Mouse (Mus musculus): ENCODE measurements around the gene H2-Eb2. TPM values are rescaled to one million over a fixed set of nuclear protein-coding genes. Genes with fewer than 3 reads are reported as not detected.

H2-Eb2 gene
- total and polyA plus RNA-seq, 2 experiments from 2014 or later, result not detected

DNA sequence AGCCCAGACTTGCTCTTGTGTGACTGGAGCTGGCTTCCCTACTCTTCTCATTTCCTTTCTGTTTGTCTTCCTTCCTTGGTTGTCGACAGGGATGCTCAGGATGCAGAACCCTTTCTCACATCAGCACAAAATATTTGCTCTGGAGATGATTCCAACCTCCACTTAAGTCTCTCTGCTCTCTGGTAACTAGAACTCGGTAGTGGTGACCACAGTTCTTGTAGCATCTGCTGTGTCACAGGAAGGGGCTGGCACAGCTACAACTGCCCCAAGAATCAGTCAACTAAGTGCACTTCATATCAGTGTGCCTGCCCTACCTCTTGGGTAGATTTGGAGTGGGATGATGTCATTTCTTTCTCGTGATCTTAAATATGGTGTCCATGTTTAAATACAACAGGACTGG is 20.6 kb downstream of the H2-Eb2 start:
- DNase-seq (ENCODE audit: low spot score), result no peak
- Histone ChIP-seq H3K9me3 (replicated peaks; ENCODE audit: control insufficient read depth, low read length) (no peaks in the 10 kb centered on the region), H3K4me1 (ENCODE audit: control insufficient read depth, insufficient read depth) (no peaks in the 10 kb centered on the region), H3K27me3 (ENCODE audit: control insufficient read depth, insufficient read depth, low read length) (peaks cover 5% of the 10 kb centered on the region; the same call in 1 of the 2 replicates), H3K27ac (ENCODE audit: low read depth) (no peak overlapping the region), H3K9ac (replicated peaks; ENCODE audit: low read depth, low read length) (no peak overlapping the region), H3K36me3 (replicated peaks; ENCODE audit: control insufficient read depth, insufficient read depth, low read length) (no peaks in the 10 kb centered on the region), H3K4me3 (ENCODE audit: low read depth, low read length) (no peak overlapping the region), H3K4me2 (ENCODE audit: low read depth, low read length) (no peak overlapping the region)
- WGBS, result 61% methylated on average over 3 of the region's 3 CpGs
- TF ChIP-seq EP300 (IDR thresholded peaks at IDR 0.05; ENCODE audit: low read depth) (no peak), CTCF (IDR thresholded peaks at IDR 0.05; ENCODE audit: low read depth) (no peak)
- ATAC-seq (ENCODE audit: insufficient read depth, low read depth), result no peak

DNA sequence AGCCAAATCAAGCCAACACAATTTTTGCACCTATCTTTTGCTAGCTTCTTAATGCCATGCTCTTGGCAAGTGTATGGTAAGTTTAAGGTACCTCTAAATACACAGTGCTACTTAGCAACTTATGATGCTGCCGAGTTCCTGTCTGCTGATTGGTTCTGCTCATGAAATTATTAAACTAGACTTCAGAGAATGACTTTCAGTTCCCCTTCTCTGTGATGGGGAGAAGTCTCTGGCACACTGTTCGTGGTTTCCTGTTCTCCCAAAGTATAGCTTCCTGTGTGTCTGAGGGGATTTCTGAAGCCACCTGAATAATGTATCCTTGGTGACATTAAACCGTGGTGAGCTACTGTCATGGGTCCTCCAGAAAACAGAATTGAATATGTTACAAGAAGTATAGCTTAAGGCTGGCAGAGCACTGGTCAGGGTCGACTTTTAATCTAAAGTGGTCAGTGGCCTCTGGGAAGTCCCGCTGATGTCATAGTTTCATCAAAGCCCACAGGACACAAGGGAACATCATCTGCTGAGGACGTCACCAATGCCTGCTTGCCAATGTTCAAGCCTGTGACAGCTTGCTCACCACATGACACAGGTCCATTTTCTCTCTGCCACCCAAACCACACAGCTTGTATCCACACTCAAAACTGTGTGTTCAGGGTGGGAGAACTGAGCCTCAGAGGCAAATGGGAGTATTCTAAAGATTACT is 22.3 kb downstream of the H2-Eb2 start:
- no peak for DNase-seq (ENCODE audit: low spot score)
- WGBS, result 49% methylated on average over 6 of the region's 6 CpGs
- no peak for ATAC-seq (ENCODE audit: insufficient read depth, low read depth)

DNA sequence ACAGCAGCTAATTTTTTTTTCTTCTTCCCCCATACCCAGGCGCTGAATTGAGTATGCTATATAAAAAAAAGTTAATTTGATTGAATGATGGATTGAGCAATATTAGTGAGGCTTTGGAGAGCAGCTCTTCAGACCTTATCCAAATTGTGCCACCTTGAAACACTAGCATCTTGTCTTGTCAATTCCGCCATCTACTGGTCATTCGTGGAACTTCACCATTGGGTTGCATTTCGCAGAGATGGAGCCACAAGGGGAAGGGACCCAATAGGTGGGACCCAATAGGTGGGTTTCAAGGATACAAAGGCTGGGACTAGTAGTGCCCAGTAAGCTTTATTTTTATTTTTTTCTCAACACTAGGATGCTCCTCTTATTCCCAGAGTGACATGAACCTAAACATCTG is 24.0 kb downstream of the H2-Eb2 start:
- ATAC-seq (ENCODE audit: insufficient read depth, low read depth), result no peak
- Histone ChIP-seq H3K4me3 (ENCODE audit: low read depth, low read length) (no peak overlapping the region), H3K27ac (ENCODE audit: low read depth) (no peak overlapping the region), H3K4me2 (ENCODE audit: low read depth, low read length) (no peak overlapping the region), H3K9me3 (replicated peaks; ENCODE audit: control insufficient read depth, low read length) (no peaks in the 10 kb centered on the region), H3K4me1 (ENCODE audit: control insufficient read depth, insufficient read depth) (no peaks in the 10 kb centered on the region), H3K36me3 (replicated peaks; ENCODE audit: control insufficient read depth, insufficient read depth, low read length) (no peaks in the 10 kb centered on the region), H3K9ac (replicated peaks; ENCODE audit: low read depth, low read length) (no peak overlapping the region), H3K27me3 (ENCODE audit: control insufficient read depth, insufficient read depth, low read length) (peaks cover 5% of the 10 kb centered on the region; the same call in 1 of the 2 replicates)
- TF ChIP-seq CTCF (IDR thresholded peaks at IDR 0.05; ENCODE audit: low read depth) (peak; percentile 86), EP300 (IDR thresholded peaks at IDR 0.05; ENCODE audit: low read depth) (no peak)
- DNase-seq (ENCODE audit: low spot score), result peak; percentile 16
- 4% methylated on average over 4 of the region's 4 CpGs for WGBS

More for the DNA sequence above, 22.3 kb downstream of the H2-Eb2 start:
- H3K27me3 ChIP-seq (ENCODE audit: control insufficient read depth, insufficient read depth, low read length), result peaks cover 5% of the 10 kb centered on the region; the same call in 1 of the 2 replicates
- no peak overlapping the region for H3K4me3 ChIP-seq (ENCODE audit: low read depth, low read length)
- no peaks in the 10 kb centered on the region for H3K4me1 ChIP-seq (ENCODE audit: control insufficient read depth, insufficient read depth)
- H3K9ac ChIP-seq (replicated peaks; ENCODE audit: low read depth, low read length), result no peak overlapping the region
- H3K27ac ChIP-seq (ENCODE audit: low read depth), result no peak overlapping the region
- H3K4me2 ChIP-seq (ENCODE audit: low read depth, low read length), result no peak overlapping the region
- TF ChIP-seq EP300 (IDR thresholded peaks at IDR 0.05; ENCODE audit: low read depth) (no peak), CTCF (IDR thresholded peaks at IDR 0.05; ENCODE audit: low read depth) (no peak)
- H3K36me3 ChIP-seq (replicated peaks; ENCODE audit: control insufficient read depth, insufficient read depth, low read length), result no peaks in the 10 kb centered on the region
- no peaks in the 10 kb centered on the region for H3K9me3 ChIP-seq (replicated peaks; ENCODE audit: control insufficient read depth, low read length)

DNA sequence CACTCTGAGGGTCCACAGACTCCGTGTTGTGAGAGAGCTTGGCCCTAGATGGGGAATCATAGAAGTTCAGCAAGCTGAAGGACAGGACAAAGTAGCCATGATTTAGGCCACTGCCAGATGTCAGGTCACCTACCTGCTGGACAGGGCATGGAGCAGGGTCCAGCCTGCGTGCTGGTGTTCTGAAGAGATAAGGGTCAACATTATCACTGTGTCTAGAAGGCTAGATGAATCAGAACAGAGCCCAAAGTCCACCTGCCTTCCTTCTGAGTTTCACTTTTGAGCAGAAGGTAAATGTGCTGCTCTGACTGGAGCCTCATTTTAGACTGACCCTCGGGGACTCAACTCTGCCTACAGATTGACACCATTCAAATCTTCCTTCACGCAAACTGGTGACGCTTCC is 29.1 kb downstream of the H2-Eb2 start, which contains the start of gene Btnl2:
Gene Btnl2 (plus strand): TSS at position 284 of the 400 bp plus-strand sequence.
- Histone ChIP-seq H3K4me3 (ENCODE audit: low read depth, low read length) (no peak within 1 kb of the TSS), H3K27me3 (ENCODE audit: control insufficient read depth, insufficient read depth, low read length) (peaks cover 5% of the 10 kb centered on the region; the same call in 1 of the 2 replicates), H3K9ac (replicated peaks; ENCODE audit: low read depth, low read length) (no peak within 1 kb of the TSS), H3K27ac (ENCODE audit: low read depth) (no peak within 1 kb of the TSS), H3K9me3 (replicated peaks; ENCODE audit: control insufficient read depth, low read length) (no peaks in the 10 kb centered on the region), H3K4me2 (ENCODE audit: low read depth, low read length) (no peak within 1 kb of the TSS), H3K36me3 (replicated peaks; ENCODE audit: control insufficient read depth, insufficient read depth, low read length) (no peaks in the 10 kb centered on the region), H3K4me1 (ENCODE audit: control insufficient read depth, insufficient read depth) (no peaks in the 10 kb centered on the region)
- ATAC-seq (ENCODE audit: insufficient read depth, low read depth), result no peak
- DNase-seq (ENCODE audit: low spot score), result no peak
- TF ChIP-seq EP300 (IDR thresholded peaks at IDR 0.05; ENCODE audit: low read depth) (no peak), CTCF (IDR thresholded peaks at IDR 0.05; ENCODE audit: low read depth) (no peak)
- WGBS, result 81% methylated on average over 5 of the region's 5 CpGs

DNA sequence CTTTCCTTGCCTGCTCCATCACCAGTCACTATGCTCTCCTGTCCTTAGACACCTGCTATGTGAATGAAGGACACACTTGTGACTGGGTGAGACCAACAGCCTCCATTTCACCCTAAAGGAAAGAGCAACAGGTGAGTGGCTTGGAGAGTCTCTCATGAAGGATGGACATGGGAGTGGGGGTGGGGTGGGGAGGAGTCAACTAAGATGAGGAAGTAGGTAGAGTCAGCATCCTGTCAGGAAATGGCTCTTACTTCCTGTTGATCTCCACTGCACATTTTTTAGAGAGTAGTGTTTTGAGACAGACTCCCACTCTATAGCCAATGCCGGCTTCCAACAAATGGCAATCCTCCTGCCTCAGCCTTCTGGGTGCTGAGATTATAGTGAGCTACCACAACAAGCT is 29.5 kb downstream of the H2-Eb2 start:
- no peak overlapping the region for H3K9ac ChIP-seq (replicated peaks; ENCODE audit: low read depth, low read length)
- H3K9me3 ChIP-seq (replicated peaks; ENCODE audit: control insufficient read depth, low read length), result no peaks in the 10 kb centered on the region
- H3K4me1 ChIP-seq (ENCODE audit: control insufficient read depth, insufficient read depth), result no peaks in the 10 kb centered on the region
- no peaks in the 10 kb centered on the region for H3K36me3 ChIP-seq (replicated peaks; ENCODE audit: control insufficient read depth, insufficient read depth, low read length)
- no peak for TF ChIP-seq EP300 (IDR thresholded peaks at IDR 0.05; ENCODE audit: low read depth)
- TF ChIP-seq CTCF (IDR thresholded peaks at IDR 0.05; ENCODE audit: low read depth), result no peak
- DNase-seq (ENCODE audit: low spot score) (no peak), ATAC-seq (ENCODE audit: insufficient read depth, low read depth) (no peak)
- H3K4me2 ChIP-seq (ENCODE audit: low read depth, low read length), result no peak overlapping the region
- peaks cover 5% of the 10 kb centered on the region; the same call in 1 of the 2 replicates for H3K27me3 ChIP-seq (ENCODE audit: control insufficient read depth, insufficient read depth, low read length)
- H3K4me3 ChIP-seq (ENCODE audit: low read depth, low read length), result no peak overlapping the region
- WGBS, result 58% methylated on average over 1 of the region's 1 CpGs
- H3K27ac ChIP-seq (ENCODE audit: low read depth), result no peak overlapping the region

Measured in heart, postnatal 0 days (tissue).